Mouse (Mus musculus) liver, embryonic 11.5 days (tissue): ENCODE measurements around the gene Cnnm3. TPM values are rescaled to one million over a fixed set of nuclear protein-coding genes. Genes with fewer than 3 reads are reported as not detected.
A peak's percentile ranks its signal among the peaks of the same experiment; 100 is the strongest.

Experiments used
- ATAC-seq: fragments of 200-750 bp; cut with Nextera tagmentation; replicated peaks from 2 replicates; pipeline ENCODE4 v1.8.0; 2017; ENCODE audit warnings: moderate number of reproducible peaks, mild to moderate bottlenecking, moderate TSS enrichment, moderate library complexity; ENCODE audit not compliant: low FRiP score
- DNase-seq: peaks from one replicate; pipeline ENCODE4 v3.0.0-alpha.2; 2017; ENCODE audit warnings: low spot score
- H3K27ac ChIP-seq: fragments of 300-500 bp; sonication (generic); 2 replicates; pipeline ENCODE4 v1.5.1; 2014; ENCODE audit warnings: mild to moderate bottlenecking, low read depth, low read length, control low read depth
- H3K27me3 ChIP-seq: fragments of 300-500 bp; sonication (generic); replicated peaks from 2 replicates; pipeline ENCODE4 v1.6.1; 2014; ENCODE audit warnings: low read length, mixed read lengths; ENCODE audit not compliant: control insufficient read depth, insufficient read depth
- H3K36me3 ChIP-seq: fragments of 300-500 bp; sonication (generic); 2 replicates; pipeline ENCODE4 v1.6.1; 2014; ENCODE audit warnings: mild to moderate bottlenecking, low read length, moderate library complexity, mixed read lengths; ENCODE audit not compliant: control insufficient read depth, insufficient read depth
- H3K4me1 ChIP-seq: fragments of 300-500 bp; sonication (generic); replicated peaks from 2 replicates; pipeline ENCODE4 v1.6.1; 2014; ENCODE audit warnings: low read length, mixed read lengths; ENCODE audit not compliant: control insufficient read depth, insufficient read depth
- H3K4me2 ChIP-seq: fragments of 300-500 bp; sonication (generic); 2 replicates; pipeline ENCODE4 v1.6.1; 2014; ENCODE audit warnings: mild to moderate bottlenecking, control low read depth, moderate library complexity
- H3K4me3 ChIP-seq: fragments of 300-500 bp; sonication (generic); 2 replicates; pipeline ENCODE4 v1.5.1; 2014; ENCODE audit warnings: low read depth, low read length, control low read depth
- H3K9ac ChIP-seq: fragments of 300-500 bp; sonication (generic); 2 replicates; pipeline ENCODE4 v1.6.1; 2014; ENCODE audit warnings: low read depth, low read length, control low read depth
- H3K9me3 ChIP-seq: fragments of 300-500 bp; sonication (generic); 2 replicates; pipeline ENCODE4 v1.6.1; 2016; ENCODE audit warnings: low read length, inconsistent platforms, mixed read lengths; ENCODE audit not compliant: control insufficient read depth
- WGBS: fragments of 180-500 bp; shearing (Covaris S2); extraction: QIAGEN DNeasy Blood & Tissue Kit; methylation state at CpG from one replicate; pipeline ENCODE4 v1.1.7; 2014; 5-methylcytosine and 5-hydroxymethylcytosine counted together
- polyA plus RNA-seq: library from polyadenylated mRNA; unstranded; fragments of >200 nt; fragmentation: Nextera tagmentation; extraction: Ambion mirVana; gene quantifications from 2 replicates; pipeline ENCODE4 v1.2.1, GENCODE M21; 2014

The Cnnm3 gene
- polyA plus RNA-seq, 1 experiment from 2014 or later = 3.3 TPM

- no peaks in the 10 kb centered on the region for H3K9me3 ChIP-seq
- no peaks in the 10 kb centered on the region for H3K27me3 ChIP-seq
- peaks cover 7% of the 10 kb centered on the region for H3K36me3 ChIP-seq
- peaks cover 12% of the 10 kb centered on the region for H3K4me1 ChIP-seq
- DNase-seq (no peak), ATAC-seq (no peak)
- no peak overlapping the region for H3K27ac ChIP-seq
- H3K4me3 ChIP-seq = peak overlapping the region; percentile 88
- H3K9ac ChIP-seq = peak overlapping the region; percentile 93
- WGBS = 10% methylated on average over 1 of the region's 1 CpGs
- H3K4me2 ChIP-seq = peak overlapping the region; percentile 99
Observed at GRCm38 (mm10) chr1:36513310-36513709, 1.6 kb downstream of the Cnnm3 start.

- ATAC-seq (no peak), DNase-seq (no peak)
- Histone ChIP-seq H3K27me3 (no peaks in the 10 kb centered on the region), H3K4me1 (peaks cover 12% of the 10 kb centered on the region), H3K4me2 (peak overlapping the region; percentile 99), H3K9me3 (no peaks in the 10 kb centered on the region), H3K36me3 (peaks cover 7% of the 10 kb centered on the region), H3K9ac (no peak overlapping the region), H3K27ac (no peak overlapping the region), H3K4me3 (peak overlapping the region; percentile 88)
- WGBS = 46% methylated on average over 2 of the region's 2 CpGs
Observed at GRCm38 (mm10) chr1:36513718-36514117, 2.1 kb downstream of the Cnnm3 start.

GRCm38 (mm10) chr1:36518259-36518658 lies 6.6 kb downstream of the Cnnm3 start:
- no peak overlapping the region for H3K27ac ChIP-seq
- no peaks in the 10 kb centered on the region for H3K27me3 ChIP-seq
- WGBS = 69% methylated on average over 3 of the region's 3 CpGs
- H3K9me3 ChIP-seq = no peaks in the 10 kb centered on the region
- ATAC-seq = no peak
- H3K4me3 ChIP-seq = no peak overlapping the region
- H3K9ac ChIP-seq = no peak overlapping the region
- peaks cover 32% of the 10 kb centered on the region for H3K36me3 ChIP-seq
- no peak overlapping the region for H3K4me2 ChIP-seq
- peaks cover 9% of the 10 kb centered on the region for H3K4me1 ChIP-seq
- no peak for DNase-seq

- ATAC-seq = no peak
- H3K4me1 ChIP-seq = peaks cover under 1% of the 10 kb centered on the region; the same call in 1 of the 2 replicates
- DNase-seq = no peak
- peaks cover 39% of the 10 kb centered on the region for H3K36me3 ChIP-seq
- H3K27me3 ChIP-seq = no peaks in the 10 kb centered on the region
- H3K9ac ChIP-seq = no peak overlapping the region
- 70% methylated on average over 11 of the region's 11 CpGs for WGBS
- H3K9me3 ChIP-seq = no peaks in the 10 kb centered on the region
- no peak overlapping the region for H3K4me3 ChIP-seq
- no peak overlapping the region for H3K27ac ChIP-seq
- no peak overlapping the region for H3K4me2 ChIP-seq
Observed at GRCm38 (mm10) chr1:36519626-36520025, 8.0 kb downstream of the Cnnm3 start.

GRCm38 (mm10) chr1:36522210-36522609 lies 10.5 kb downstream of the Cnnm3 start:
- Histone ChIP-seq H3K4me3 (no peak overlapping the region), H3K4me1 (no peaks in the 10 kb centered on the region), H3K9ac (no peak overlapping the region), H3K27me3 (no peaks in the 10 kb centered on the region), H3K9me3 (no peaks in the 10 kb centered on the region), H3K27ac (no peak overlapping the region), H3K36me3 (peaks cover 43% of the 10 kb centered on the region), H3K4me2 (no peak overlapping the region)
- no peak for DNase-seq
- no peak for ATAC-seq
- 87% methylated on average over 7 of the region's 7 CpGs for WGBS

GRCm38 (mm10) chr1:36523332-36524013 lies 11.8 kb downstream of the Cnnm3 start:
- H3K4me3 ChIP-seq = no peak overlapping the region
- WGBS = 85% methylated on average over 9 of the region's 9 CpGs
- H3K27ac ChIP-seq = no peak overlapping the region
- H3K27me3 ChIP-seq = no peaks in the 10 kb centered on the region
- ATAC-seq (no peak), DNase-seq (no peak)
- H3K4me1 ChIP-seq = no peaks in the 10 kb centered on the region
- no peak overlapping the region for H3K9ac ChIP-seq
- no peak overlapping the region for H3K4me2 ChIP-seq
- H3K36me3 ChIP-seq = peaks cover 46% of the 10 kb centered on the region
- no peaks in the 10 kb centered on the region for H3K9me3 ChIP-seq

GRCm38 (mm10) chr1:36524058-36524457 lies 12.4 kb downstream of the Cnnm3 start:
- no peak overlapping the region for H3K27ac ChIP-seq
- H3K4me1 ChIP-seq = no peaks in the 10 kb centered on the region
- no peak for ATAC-seq
- no peak for DNase-seq
- WGBS = 92% methylated on average over 5 of the region's 5 CpGs
- H3K9me3 ChIP-seq = no peaks in the 10 kb centered on the region
- no peak overlapping the region for H3K4me3 ChIP-seq
- H3K9ac ChIP-seq = no peak overlapping the region
- no peak overlapping the region for H3K4me2 ChIP-seq
- peaks cover 44% of the 10 kb centered on the region for H3K36me3 ChIP-seq
- H3K27me3 ChIP-seq = no peaks in the 10 kb centered on the region

- H3K27me3 ChIP-seq = no peaks in the 10 kb centered on the region
- no peak overlapping the region for H3K4me3 ChIP-seq
- H3K9ac ChIP-seq = no peak overlapping the region
- ATAC-seq (no peak), DNase-seq (no peak)
- no peaks in the 10 kb centered on the region for H3K4me1 ChIP-seq
- no peaks in the 10 kb centered on the region for H3K9me3 ChIP-seq
- H3K36me3 ChIP-seq = peaks cover 37% of the 10 kb centered on the region
- 84% methylated on average over 12 of the region's 12 CpGs for WGBS
- no peak overlapping the region for H3K27ac ChIP-seq
- no peak overlapping the region for H3K4me2 ChIP-seq
Observed at GRCm38 (mm10) chr1:36525774-36526173, 14.1 kb downstream of the Cnnm3 start.

- no peak overlapping the region for H3K9ac ChIP-seq
- H3K36me3 ChIP-seq = peaks cover 28% of the 10 kb centered on the region
- H3K9me3 ChIP-seq = no peaks in the 10 kb centered on the region
- ATAC-seq = no peak
- H3K27me3 ChIP-seq = no peaks in the 10 kb centered on the region
- H3K4me3 ChIP-seq = no peak overlapping the region
- no peak for DNase-seq
- H3K4me2 ChIP-seq = no peak overlapping the region
- no peak overlapping the region for H3K27ac ChIP-seq
- WGBS = 91% methylated on average over 10 of the region's 10 CpGs
- H3K4me1 ChIP-seq = no peaks in the 10 kb centered on the region
Observed at GRCm38 (mm10) chr1:36526903-36527302, 15.2 kb downstream of the Cnnm3 start.
